Mouse (Mus musculus) ES-Bruce4 (cell line): ENCODE results near the gene Foxr1. TPM values are rescaled to one million over a fixed set of nuclear protein-coding genes. Genes with fewer than 3 reads are reported as not detected.

Experiments used
- H3K27ac ChIP-seq: 2 replicates; pipeline ENCODE4 v1.5.1; 2012; ENCODE audit warnings: low read length, inconsistent platforms; ENCODE audit not compliant: insufficient read depth
- H3K27me3 ChIP-seq: 2 replicates; pipeline ENCODE4 v1.6.1; 2012; ENCODE audit warnings: mild to moderate bottlenecking, low read length, inconsistent platforms; ENCODE audit not compliant: control insufficient read depth, poor library complexity, insufficient read depth, severe bottlenecking
- H3K36me3 ChIP-seq: 2 replicates; pipeline ENCODE4 v1.6.1; 2012; ENCODE audit warnings: inconsistent platforms, mild to moderate bottlenecking, low read length, moderate library complexity; ENCODE audit not compliant: control insufficient read depth, poor library complexity, insufficient read depth, severe bottlenecking
- H3K4me1 ChIP-seq: one replicate; pipeline ENCODE4 v1.8.1; 2011; ENCODE audit warnings: low read length; ENCODE audit not compliant: control insufficient read depth, insufficient read depth
- H3K4me3 ChIP-seq: 2 replicates; pipeline ENCODE4 v1.5.1; 2011; ENCODE audit warnings: low read depth, mild to moderate bottlenecking, low read length
- H3K9ac ChIP-seq: 2 replicates; pipeline ENCODE4 v1.6.1; 2012; ENCODE audit warnings: low read depth, mild to moderate bottlenecking, inconsistent platforms; ENCODE audit not compliant: poor library complexity, severe bottlenecking
- H3K9me3 ChIP-seq: replicated peaks from 2 replicates; pipeline ENCODE4 v1.6.1; 2012; ENCODE audit warnings: mild to moderate bottlenecking, low read length, inconsistent platforms; ENCODE audit not compliant: control insufficient read depth, poor library complexity, insufficient read depth, severe bottlenecking
- CTCF ChIP-seq: IDR thresholded peaks from one replicate; pipeline ENCODE4 v1.8.1; 2011; ENCODE audit warnings: low read depth, low read length
- EP300 ChIP-seq: IDR thresholded peaks from 2 replicates; pipeline ENCODE4 v1.6.1; 2011; ENCODE audit warnings: low read depth, low read length; ENCODE audit not compliant: insufficient read depth
- POLR2A ChIP-seq: IDR thresholded peaks from one replicate; pipeline ENCODE4 v1.8.1; 2011; ENCODE audit warnings: low read length; ENCODE audit not compliant: insufficient read depth
- polyA plus RNA-seq: library from polyadenylated mRNA; stranded (reverse); fragments of >200 nt; gene quantifications from 2 replicates; pipeline ENCODE4 v1.2.4, GENCODE M21; 2011; ENCODE audit warnings: low read depth; ENCODE audit not compliant: missing spikeins, insufficient read depth, insufficient read length

Gene Foxr1
- polyA plus RNA-seq, 1 experiment = 1.8 TPM

DNA sequence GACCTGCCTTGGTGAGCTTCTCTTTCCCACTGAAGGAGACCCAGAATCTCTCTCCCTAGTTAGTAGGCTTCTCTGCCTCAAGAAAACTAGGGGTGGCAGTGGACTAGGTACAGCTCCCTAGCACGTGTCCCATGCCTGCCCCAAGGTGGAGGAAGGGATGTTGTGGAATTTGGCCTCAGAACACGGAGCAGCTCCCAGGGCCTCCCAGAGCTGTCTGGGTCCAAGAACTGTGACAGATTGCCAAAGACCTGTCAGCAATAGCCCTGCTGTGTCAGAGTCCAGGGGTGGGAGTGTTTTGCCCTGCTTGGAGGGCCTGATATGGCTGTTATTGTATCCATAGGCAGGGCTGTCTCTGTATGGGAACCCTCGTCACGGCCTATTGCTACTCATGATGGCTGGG is 39.9 kb downstream of the Foxr1 start:
- H3K36me3 ChIP-seq = peaks cover 15% of the 10 kb centered on the region
- no peaks in the 10 kb centered on the region for H3K27me3 ChIP-seq
- TF ChIP-seq CTCF = no peak
- TF ChIP-seq EP300 = no peak
- TF ChIP-seq POLR2A = no peak
- no peak overlapping the region for H3K9ac ChIP-seq
- H3K9me3 ChIP-seq = no peaks in the 10 kb centered on the region
- H3K4me1 ChIP-seq = no peaks in the 10 kb centered on the region
- no peak overlapping the region for H3K4me3 ChIP-seq
- no peak overlapping the region for H3K27ac ChIP-seq

DNA sequence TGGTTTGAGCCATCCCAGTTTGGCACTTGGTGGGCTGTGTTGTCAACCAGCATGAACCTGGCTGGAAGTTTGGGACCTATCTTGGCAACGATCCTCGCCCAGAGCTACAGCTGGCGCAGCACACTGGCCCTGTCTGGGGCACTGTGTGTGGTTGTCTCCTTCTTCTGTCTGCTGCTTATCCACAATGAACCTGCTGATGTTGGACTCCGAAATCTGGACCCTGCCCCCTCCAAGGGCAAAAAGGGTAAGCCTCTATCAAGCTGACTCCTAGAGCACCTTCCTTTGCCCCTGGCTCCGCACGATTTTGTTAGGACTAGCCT is 41.2 kb downstream of the Foxr1 start:
- TF ChIP-seq POLR2A = no peak
- TF ChIP-seq EP300 = no peak
- TF ChIP-seq CTCF = no peak
- Histone ChIP-seq H3K4me1 (no peaks in the 10 kb centered on the region), H3K9me3 (no peaks in the 10 kb centered on the region), H3K27ac (no peak overlapping the region), H3K9ac (no peak overlapping the region), H3K36me3 (peaks cover 15% of the 10 kb centered on the region), H3K4me3 (no peak overlapping the region), H3K27me3 (no peaks in the 10 kb centered on the region)

DNA sequence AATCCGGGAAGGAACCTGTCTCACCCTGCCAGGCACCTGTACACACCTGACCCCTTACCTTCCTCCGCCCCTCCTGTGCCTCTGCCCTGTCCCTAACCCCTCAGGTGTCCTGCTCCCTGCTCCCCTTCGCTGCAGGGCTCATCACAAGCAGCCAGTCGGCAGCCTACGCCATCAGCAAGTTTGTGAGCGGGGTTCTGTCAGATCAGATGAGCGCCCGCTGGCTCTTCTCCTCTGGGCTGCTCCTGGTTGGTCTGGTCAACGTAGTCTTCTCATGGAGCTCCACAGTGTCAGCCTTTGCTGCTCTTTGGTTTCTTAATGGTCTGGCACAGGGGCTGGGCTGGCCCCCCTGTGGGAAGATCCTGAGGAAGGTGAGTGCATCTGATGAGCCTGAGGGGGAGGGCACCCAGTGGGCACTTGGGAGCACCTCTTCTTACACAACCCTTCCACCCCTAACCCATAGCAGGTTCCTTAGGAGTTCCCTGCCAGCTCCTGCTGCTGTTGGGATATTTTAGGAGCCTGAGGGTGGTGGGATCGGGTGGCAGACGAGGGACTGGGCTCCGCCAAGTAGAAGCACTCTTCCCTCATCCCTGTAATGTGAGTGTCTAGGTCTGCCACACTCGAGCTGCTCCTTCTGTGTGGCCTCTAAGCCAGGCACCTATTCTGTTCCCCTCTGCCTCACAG is 41.7 kb downstream of the Foxr1 start:
- Histone ChIP-seq H3K4me3 (no peak overlapping the region), H3K36me3 (peaks cover 13% of the 10 kb centered on the region)

DNA sequence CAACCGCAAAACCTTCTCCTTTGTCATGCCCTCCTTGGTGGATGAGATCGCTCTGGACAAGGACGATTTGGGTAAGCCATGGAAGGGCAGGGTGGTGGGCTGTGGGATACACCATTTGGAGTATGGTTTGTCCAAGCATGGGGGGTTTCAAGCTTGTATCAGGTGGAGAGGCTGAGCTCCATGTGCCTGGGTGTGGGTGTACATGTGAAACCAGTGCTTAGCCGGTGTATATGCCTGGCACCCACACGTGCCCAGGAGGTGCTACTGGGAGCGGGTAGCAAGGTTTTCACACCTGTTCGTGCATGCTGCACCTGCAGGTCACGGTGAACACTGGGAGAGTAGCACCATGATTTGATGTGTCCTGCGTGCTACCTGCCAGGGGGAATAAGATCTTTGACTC is 42.4 kb downstream of the Foxr1 start:
- H3K4me1 ChIP-seq = no peaks in the 10 kb centered on the region
- no peak overlapping the region for H3K4me3 ChIP-seq
- no peak for TF ChIP-seq POLR2A
- no peak for TF ChIP-seq CTCF
- no peak for TF ChIP-seq EP300
- H3K9me3 ChIP-seq = no peaks in the 10 kb centered on the region
- peaks cover 8% of the 10 kb centered on the region; the same call in 1 of the 2 replicates for H3K36me3 ChIP-seq
- no peak overlapping the region for H3K9ac ChIP-seq
- H3K27me3 ChIP-seq = no peaks in the 10 kb centered on the region
- no peak overlapping the region for H3K27ac ChIP-seq

More for the DNA sequence above, 41.7 kb downstream of the Foxr1 start:
- Histone ChIP-seq H3K27ac (no peak overlapping the region), H3K9me3 (no peaks in the 10 kb centered on the region), H3K9ac (no peak overlapping the region), H3K4me1 (no peaks in the 10 kb centered on the region), H3K27me3 (no peaks in the 10 kb centered on the region)
- TF ChIP-seq CTCF (no peak), EP300 (no peak), POLR2A (no peak)

DNA sequence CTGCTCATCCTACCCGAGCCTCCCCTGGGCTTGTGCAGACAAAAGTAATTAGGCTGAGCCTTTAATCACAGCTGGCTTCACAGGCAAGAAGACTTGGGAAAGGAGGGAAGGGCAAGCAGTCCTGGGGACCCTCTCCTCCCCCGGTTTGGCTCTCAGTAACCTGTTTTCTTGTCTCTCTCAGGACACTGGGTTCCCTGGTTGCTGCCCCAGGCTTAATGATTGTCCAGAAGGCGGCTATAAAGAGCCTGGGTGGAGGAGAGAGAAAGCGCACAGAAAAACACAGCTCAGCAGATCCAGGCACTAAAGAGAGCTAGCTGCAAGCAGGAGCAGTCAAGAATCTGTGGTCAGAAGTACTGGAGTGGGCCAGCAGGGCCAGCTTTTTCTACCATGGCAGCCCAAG is 42.8 kb downstream of the Foxr1 start:
- no peaks in the 10 kb centered on the region for H3K27me3 ChIP-seq
- no peaks in the 10 kb centered on the region for H3K9me3 ChIP-seq
- H3K4me3 ChIP-seq = no peak overlapping the region
- TF ChIP-seq EP300 (no peak), POLR2A (no peak), CTCF (no peak)
- H3K27ac ChIP-seq = no peak overlapping the region
- H3K36me3 ChIP-seq = 0 out of 2 replicates have a peak, but pooled peaks cover 4% of the 10 kb centered on the region
- H3K9ac ChIP-seq = no peak overlapping the region
- no peaks in the 10 kb centered on the region for H3K4me1 ChIP-seq

DNA sequence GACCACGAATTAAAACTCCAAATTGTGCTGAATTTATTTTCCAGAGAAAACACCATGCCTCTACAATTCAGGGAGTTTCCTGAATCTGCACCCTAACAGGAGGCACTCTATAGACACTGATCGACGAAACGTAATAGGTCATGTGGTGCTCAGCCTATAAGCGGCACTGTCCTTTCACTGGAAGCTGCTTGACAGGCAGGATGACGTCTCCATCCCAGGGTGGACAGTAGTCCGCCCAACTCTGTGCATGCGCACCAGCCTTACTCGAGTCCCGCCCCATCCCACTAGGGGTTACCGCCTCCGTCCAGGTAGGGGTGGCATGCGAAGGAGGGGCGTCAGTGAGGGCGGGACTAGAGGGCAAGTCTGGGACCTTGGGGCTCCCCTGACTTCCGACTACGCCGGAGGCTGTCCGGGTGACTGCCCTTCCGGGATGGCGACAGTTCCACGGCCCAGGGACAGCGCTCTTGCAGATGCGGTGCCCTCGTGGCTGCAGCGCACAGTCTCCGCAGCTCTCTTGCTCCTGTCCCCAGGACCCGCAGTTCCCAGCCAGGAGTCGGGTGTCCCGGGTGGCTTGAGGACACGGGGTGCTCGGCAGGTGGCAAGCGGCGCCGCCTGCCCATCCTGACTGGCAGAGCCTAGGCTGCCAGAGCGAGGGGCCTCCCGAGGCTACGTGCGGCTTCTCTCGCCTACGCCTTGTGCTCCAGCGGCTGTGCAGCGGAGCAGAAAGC is 44.1 kb downstream of the Foxr1 start, which contains the start of gene Slc37a4:
TSS of gene Slc37a4 (plus strand) at position 169 of the 728 bp plus-strand sequence.
- no peaks in the 10 kb centered on the region for H3K4me1 ChIP-seq
- H3K27ac ChIP-seq = no peak within 1 kb of the TSS
- H3K9me3 ChIP-seq = no peaks in the 10 kb centered on the region
- H3K4me3 ChIP-seq = peak within 1 kb of the TSS; percentile 85
- no peaks in the 10 kb centered on the region for H3K27me3 ChIP-seq
- peak within 1 kb of the TSS; percentile 56 for H3K9ac ChIP-seq
- H3K36me3 ChIP-seq = no peaks in the 10 kb centered on the region
- 0 out of 2 replicates have a peak, but pooled peaks have one; percentile 25 for TF ChIP-seq EP300
- TF ChIP-seq CTCF = no peak
